In genomic region chr4:11899979-11900624, GRCm38 (mm10) we compare ENCODE assay signal across 9 mouse cellular contexts.
DNase-seq lines count a peak whose midpoint lies in the region; ATAC-seq and TF ChIP-seq lines count a peak whose summit lies in the region.
"Had no signal": no experiment of that assay in that cellular context is flagged by ENCODE, and none has a peak within 500 bp of the region (broad histone marks: within the 10 kb centered on the region; RNA-seq: fewer than 3 reads in every experiment).

No protein-coding gene starts in this region.

- 0 out of 2 replicates have a peak, but pooled peaks have one; percentile 31 for TF ChIP-seq CTCF in stomach, postnatal 0 days (IDR thresholded peaks at IDR 0.05; ENCODE audit: low read depth)

- no peaks in the 10 kb centered on the region for H3K9me3 ChIP-seq in kidney, embryonic 16.5 days (ENCODE audit: low read length)
- no peaks in the 10 kb centered on the region for H3K9me3 ChIP-seq in heart, embryonic 14.5 days (ENCODE audit: control insufficient read depth, low read length)
- H3K9me3 ChIP-seq in liver, embryonic 15.5 days (replicated peaks): no peaks in the 10 kb centered on the region
- H3K9me3 ChIP-seq in stomach, postnatal 0 days (ENCODE audit: control insufficient read depth, low read length): no peaks in the 10 kb centered on the region

- H3K4me1 ChIP-seq in kidney, embryonic 16.5 days (ENCODE audit: insufficient read depth, low read length): peaks cover 5% of the 10 kb centered on the region; the same call in 1 of the 2 replicates
- no peaks in the 10 kb centered on the region for H3K4me1 ChIP-seq in heart, embryonic 14.5 days (ENCODE audit: control insufficient read depth in 2 of 2, insufficient read depth in 2 of 2, low read length in 2 of 2)
- peaks cover 28% of the 10 kb centered on the region for H3K4me1 ChIP-seq in liver, embryonic 15.5 days (replicated peaks)
- H3K4me1 ChIP-seq in stomach, postnatal 0 days (replicated peaks; ENCODE audit: control insufficient read depth, insufficient read depth): peaks cover 3% of the 10 kb centered on the region; the same call in 1 of the 2 replicates

- no peak overlapping the region for H3K27ac ChIP-seq in kidney, embryonic 16.5 days (ENCODE audit: low read length)
- no peak overlapping the region for H3K27ac ChIP-seq in heart, embryonic 14.5 days (replicated peaks in 1 of 2; ENCODE audit: control insufficient read depth in 1 of 2, insufficient read depth in 1 of 2, low read depth in 2 of 2, low read length in 2 of 2)
- peak overlapping the region; percentile 61; the same call in 1 of the 2 replicates for H3K27ac ChIP-seq in liver, embryonic 15.5 days (replicated peaks)
- no peak overlapping the region for H3K27ac ChIP-seq in stomach, postnatal 0 days (replicated peaks)
- H3K27ac ChIP-seq: macrophage had no signal

- 10% methylated on average over 10 of the region's 10 CpGs for WGBS in kidney, embryonic 16.5 days
- 5% methylated on average over 10 of the region's 10 CpGs for WGBS in heart, embryonic 14.5 days
- 6% methylated on average over 10 of the region's 10 CpGs for WGBS in liver, embryonic 15.5 days (ENCODE audit: insufficient replicate concordance)
- WGBS in stomach, postnatal 0 days: 15% methylated on average over 10 of the region's 10 CpGs

- no peak for TF ChIP-seq EP300 in stomach, postnatal 0 days (optimal IDR thresholded peaks at IDR 0.05)

- peak; percentile 77; the same call in 1 of the 2 replicates for ATAC-seq in kidney, embryonic 16.5 days (ENCODE audit: low FRiP score, low TSS enrichment)
- no peak for ATAC-seq in heart, embryonic 14.5 days (ENCODE audit: insufficient number of reproducible peaks, insufficient read depth, low FRiP score, low read depth)
- peak; percentile 93 for ATAC-seq in liver, embryonic 15.5 days (ENCODE audit: insufficient read depth)
- ATAC-seq in stomach, postnatal 0 days (ENCODE audit: low FRiP score, low TSS enrichment): 0 out of 2 replicates have a peak, but pooled peaks have one; percentile 60

- DNase-seq in kidney, adult 9 months: no peak
- DNase-seq in R1 (ENCODE audit: low read depth, low spot score): peak; percentile 19
- peak; percentile 57 for DNase-seq in stomach, postnatal 0 days (ENCODE audit: low spot score)
- no peak for DNase-seq in layer of hippocampus, postnatal 36 days
- DNase-seq in gastrocnemius, adult 8-10 months (ENCODE audit: low spot score in 2 of 2): no peak

- H3K36me3 ChIP-seq in kidney, embryonic 16.5 days (ENCODE audit: insufficient read depth, low read length): no peaks in the 10 kb centered on the region
- no peaks in the 10 kb centered on the region for H3K36me3 ChIP-seq in heart, embryonic 14.5 days (ENCODE audit: control insufficient read depth, insufficient read depth, low read length)
- no peaks in the 10 kb centered on the region for H3K36me3 ChIP-seq in liver, embryonic 15.5 days (replicated peaks)
- no peaks in the 10 kb centered on the region for H3K36me3 ChIP-seq in stomach, postnatal 0 days (ENCODE audit: control insufficient read depth, insufficient read depth, low read length)

- H3K9ac ChIP-seq in kidney, embryonic 16.5 days (replicated peaks; ENCODE audit: low read length): no peak overlapping the region
- H3K9ac ChIP-seq in heart, embryonic 14.5 days (ENCODE audit: low read length): peak overlapping the region; percentile 46; the same call in 1 of the 2 replicates
- no peak overlapping the region for H3K9ac ChIP-seq in liver, embryonic 15.5 days
- no peak overlapping the region for H3K9ac ChIP-seq in stomach, postnatal 0 days (ENCODE audit: low read length)

- peak overlapping the region; percentile 20; the same call in 1 of the 2 replicates for H3K4me2 ChIP-seq in kidney, embryonic 16.5 days (replicated peaks; ENCODE audit: low read depth, low read length)
- peak overlapping the region; percentile 52 for H3K4me2 ChIP-seq in heart, embryonic 14.5 days (ENCODE audit: low read length)
- H3K4me2 ChIP-seq in liver, embryonic 15.5 days: peak overlapping the region; percentile 55
- H3K4me2 ChIP-seq in stomach, postnatal 0 days (replicated peaks; ENCODE audit: low read depth): no peak overlapping the region

- H3K4me3 ChIP-seq in kidney, embryonic 16.5 days (ENCODE audit: low read length): no peak overlapping the region
- 0 out of 4 replicates have a peak overlapping the region, but pooled peaks of 1 of the 2 experiments have one; percentile 14 for H3K4me3 ChIP-seq in heart, embryonic 14.5 days (ENCODE audit: control insufficient read depth in 1 of 2, insufficient read depth in 1 of 2, low read depth in 1 of 2, low read length in 2 of 2)
- H3K4me3 ChIP-seq in liver, embryonic 15.5 days (replicated peaks): no peak overlapping the region
- H3K4me3 ChIP-seq in stomach, postnatal 0 days (ENCODE audit: low read depth, low read length): no peak overlapping the region

- no peaks in the 10 kb centered on the region for H3K27me3 ChIP-seq in kidney, embryonic 16.5 days (ENCODE audit: insufficient read depth, low read length)
- no peaks in the 10 kb centered on the region for H3K27me3 ChIP-seq in heart, embryonic 14.5 days (ENCODE audit: control insufficient read depth, insufficient read depth, low read length)
- no peaks in the 10 kb centered on the region for H3K27me3 ChIP-seq in liver, embryonic 15.5 days
- no peaks in the 10 kb centered on the region for H3K27me3 ChIP-seq in stomach, postnatal 0 days (ENCODE audit: control insufficient read depth, insufficient read depth, low read length)

Comparison
In these comparisons a context has a peak if more than half of its experiments do, and no peak if none do; other contexts are left out.
1. DNase-seq: peak in R1 (single experiment) and stomach, postnatal 0 days (single experiment); none in kidney, adult 9 months (single experiment), layer of hippocampus, postnatal 36 days (0 of 2) and gastrocnemius, adult 8-10 months (0 of 2).